8 mouse cellular contexts compared by ENCODE assay signal in genomic region chr4:132883561-132884063, GRCm38 (mm10). TPM values are rescaled to one million over a fixed set of nuclear protein-coding genes. Genes with fewer than 3 reads are reported as not detected.
A peak's percentile ranks its signal among the peaks of the same experiment; 100 is the strongest.
DNase-seq lines count a peak whose midpoint lies in the region; ATAC-seq lines count a peak whose summit lies in the region.

No protein-coding gene starts in this region.

- H3K4me3 ChIP-seq in forebrain, embryonic 16.5 days (replicated peaks; ENCODE audit: low read length): peak overlapping the region; percentile 83
- peak overlapping the region; percentile 83 for H3K4me3 ChIP-seq in liver, embryonic 12.5 days
- peak overlapping the region; percentile 95 for H3K4me3 ChIP-seq in neural tube, embryonic 14.5 days (ENCODE audit: low read depth, low read length)

- H3K27me3 ChIP-seq in forebrain, embryonic 16.5 days (replicated peaks; ENCODE audit: control insufficient read depth, insufficient read depth, low read length): no peaks in the 10 kb centered on the region
- H3K27me3 ChIP-seq in liver, embryonic 12.5 days (replicated peaks): no peaks in the 10 kb centered on the region
- H3K27me3 ChIP-seq in neural tube, embryonic 14.5 days (ENCODE audit: control insufficient read depth, insufficient read depth, low read length): no peaks in the 10 kb centered on the region

- peak overlapping the region; percentile 95 for H3K4me2 ChIP-seq in forebrain, embryonic 16.5 days (ENCODE audit: low read length)
- peak overlapping the region; percentile 93 for H3K4me2 ChIP-seq in liver, embryonic 12.5 days
- H3K4me2 ChIP-seq in neural tube, embryonic 14.5 days (ENCODE audit: low read depth, low read length): peak overlapping the region; percentile 93

- peaks cover 24% of the 10 kb centered on the region for H3K4me1 ChIP-seq in forebrain, embryonic 16.5 days (replicated peaks; ENCODE audit: control insufficient read depth, insufficient read depth, low read length)
- H3K4me1 ChIP-seq in liver, embryonic 12.5 days: peaks cover 28% of the 10 kb centered on the region
- H3K4me1 ChIP-seq in neural tube, embryonic 14.5 days (ENCODE audit: control insufficient read depth, insufficient read depth, low read length): peaks cover 8% of the 10 kb centered on the region; the same call in 1 of the 2 replicates

- WGBS in forebrain, embryonic 16.5 days: 2% methylated on average over 21 of the region's 21 CpGs
- 2% methylated on average over 21 of the region's 21 CpGs for WGBS in liver, embryonic 12.5 days (ENCODE audit: insufficient replicate concordance)
- WGBS in neural tube, embryonic 14.5 days: 1% methylated on average over 21 of the region's 21 CpGs

- peak; percentile 7 for DNase-seq in layer of hippocampus, adult 9-11 months
- no peak for DNase-seq in layer of hippocampus, adult 8-10 months (ENCODE audit: low spot score in 2 of 2)
- DNase-seq in NIH3T3 (ENCODE audit: low read depth): peak; percentile 8
- DNase-seq in ovary, postnatal 36 days (ENCODE audit: low spot score): no peak

- H3K36me3 ChIP-seq in forebrain, embryonic 16.5 days (ENCODE audit: control insufficient read depth, insufficient read depth): no peaks in the 10 kb centered on the region
- peaks cover 20% of the 10 kb centered on the region for H3K36me3 ChIP-seq in liver, embryonic 12.5 days
- H3K36me3 ChIP-seq in neural tube, embryonic 14.5 days (ENCODE audit: control insufficient read depth, insufficient read depth, low read length): 0 out of 2 replicates have a peak, but pooled peaks cover 9% of the 10 kb centered on the region

- peak; percentile 7; the same call in 1 of the 2 replicates for ATAC-seq in forebrain, embryonic 16.5 days
- no peak; the same call in 1 of the 2 replicates for ATAC-seq in liver, embryonic 12.5 days
- no peak for ATAC-seq in neural tube, embryonic 14.5 days (ENCODE audit: low read depth)
- no peak; the same call in 1 of the 2 replicates for ATAC-seq in megakaryocyte-erythroid progenitor cell, adult 5-6 weeks (replicated peaks; ENCODE audit: low FRiP score, low TSS enrichment, poor library complexity, severe bottlenecking)

- peak overlapping the region; percentile 96 for H3K9ac ChIP-seq in forebrain, embryonic 16.5 days (replicated peaks; ENCODE audit: low read depth, low read length)
- peak overlapping the region; percentile 92 for H3K9ac ChIP-seq in liver, embryonic 12.5 days
- H3K9ac ChIP-seq in neural tube, embryonic 14.5 days (replicated peaks; ENCODE audit: low read depth, low read length): peak overlapping the region; percentile 85

- H3K27ac ChIP-seq in forebrain, embryonic 16.5 days (ENCODE audit: low read length): no peak overlapping the region; the same call in 1 of the 2 replicates
- peak overlapping the region; percentile 89 for H3K27ac ChIP-seq in liver, embryonic 12.5 days
- H3K27ac ChIP-seq in neural tube, embryonic 14.5 days (ENCODE audit: low read depth, low read length): peak overlapping the region; percentile 85

- no peaks in the 10 kb centered on the region for H3K9me3 ChIP-seq in forebrain, embryonic 16.5 days (ENCODE audit: control insufficient read depth, low read length)
- no peaks in the 10 kb centered on the region for H3K9me3 ChIP-seq in liver, embryonic 12.5 days (replicated peaks)
- H3K9me3 ChIP-seq in neural tube, embryonic 14.5 days (ENCODE audit: control insufficient read depth, low read length): no peaks in the 10 kb centered on the region

RNA-seq across cellular contexts. Expression of gene Stx12, which starts 0.7 kb away (rescaled TPM):
- 100 to 1,000 TPM in 2 of 4 experiments, 10 to 100 TPM in 2; 97.1 to 116 (median 106) TPM for total RNA-seq in layer of hippocampus, adult 8-10 months (2022)
- polyA plus RNA-seq in forebrain, embryonic 16.5 days (2015; fragmentation: Nextera tagmentation; extraction: Ambion mirVana): 164 and 177 TPM in 2 replicates
- polyA plus RNA-seq in liver, embryonic 12.5 days (2016; fragmentation: Nextera tagmentation; extraction: Ambion mirVana): 21.0 and 21.7 TPM in 2 replicates
- 167 and 171 TPM in 2 replicates for polyA plus RNA-seq in neural tube, embryonic 14.5 days (2014; fragmentation: Nextera tagmentation; extraction: Ambion mirVana)
- total RNA-seq in megakaryocyte-erythroid progenitor cell, adult 5-6 weeks (2014; fragmentation: Nextera tagmentation): 18.9 and 26.4 TPM in 2 replicates
- 24.7 and 25.4 TPM in 2 replicates for total RNA-seq in megakaryocyte-erythroid progenitor cell, adult 5-6 weeks (2017)

RNA-seq across cellular contexts. Expression of gene Fam76a, which starts 38.7 kb away (rescaled TPM):
- total RNA-seq in layer of hippocampus, adult 8-10 months (2022): 10 to 100 TPM; 47.4 to 67.7 (median 53.2) TPM
- polyA plus RNA-seq in forebrain, embryonic 16.5 days (2015; fragmentation: Nextera tagmentation; extraction: Ambion mirVana): 51.0 and 53.4 TPM in 2 replicates
- polyA plus RNA-seq in liver, embryonic 12.5 days (2016; fragmentation: Nextera tagmentation; extraction: Ambion mirVana): 22.6 and 25.8 TPM in 2 replicates
- polyA plus RNA-seq in neural tube, embryonic 14.5 days (2014; fragmentation: Nextera tagmentation; extraction: Ambion mirVana): 31.4 and 32.1 TPM in 2 replicates
- total RNA-seq in megakaryocyte-erythroid progenitor cell, adult 5-6 weeks (2014; fragmentation: Nextera tagmentation): 20.0 and 23.9 TPM in 2 replicates
- total RNA-seq in megakaryocyte-erythroid progenitor cell, adult 5-6 weeks (2017): 23.2 and 26.7 TPM in 2 replicates

RNA-seq across cellular contexts. Expression of gene Ppp1r8, which starts 40.6 kb away (rescaled TPM):
- 10 to 100 TPM; 37.9 to 43.2 (median 40.3) TPM for total RNA-seq in layer of hippocampus, adult 8-10 months (2022)
- 62.7 and 66.2 TPM in 2 replicates for polyA plus RNA-seq in forebrain, embryonic 16.5 days (2015; fragmentation: Nextera tagmentation; extraction: Ambion mirVana)
- 30.7 and 32.6 TPM in 2 replicates for polyA plus RNA-seq in liver, embryonic 12.5 days (2016; fragmentation: Nextera tagmentation; extraction: Ambion mirVana)
- polyA plus RNA-seq in neural tube, embryonic 14.5 days (2014; fragmentation: Nextera tagmentation; extraction: Ambion mirVana): 47.9 and 52.6 TPM in 2 replicates
- 67.6 and 68.4 TPM in 2 replicates for total RNA-seq in megakaryocyte-erythroid progenitor cell, adult 5-6 weeks (2014; fragmentation: Nextera tagmentation)
- 75.2 and 88.5 TPM in 2 replicates for total RNA-seq in megakaryocyte-erythroid progenitor cell, adult 5-6 weeks (2017)

Comparison
In these comparisons a context has a peak if more than half of its experiments do, and no peak if none do; other contexts are left out.
1. DNase-seq: peak in layer of hippocampus, adult 9-11 months (single experiment) and NIH3T3 (single experiment); none in layer of hippocampus, adult 8-10 months (0 of 2) and ovary, postnatal 36 days (single experiment).
2. Peak in every context shown above with its lines, with median percentiles within 50 percentile points of each other: H3K4me2 ChIP-seq, H3K4me3 ChIP-seq and H3K9ac ChIP-seq.